Mouse (Mus musculus) heart, embryonic 16.5 days (tissue): ENCODE data around the gene Gde1. TPM values are rescaled to one million over a fixed set of nuclear protein-coding genes. Genes with fewer than 3 reads are reported as not detected.

Experiments
- ATAC-seq: fragments of 200-750 bp; cut with Nextera tagmentation; replicated peaks from 2 replicates; pipeline ENCODE4 v1.8.0; 2017; ENCODE audit warnings: moderate number of reproducible peaks; ENCODE audit not compliant: insufficient read depth, low FRiP score; ENCODE audit errors: extremely low read depth
- H3K27ac ChIP-seq: fragments of 300-500 bp; sonication (generic); 2 replicates; pipeline ENCODE4 v1.5.1; 2014; ENCODE audit warnings: mild to moderate bottlenecking, low read length, control low read depth, moderate library complexity
- H3K27me3 ChIP-seq: fragments of 300-500 bp; sonication (generic); 2 replicates; pipeline ENCODE4 v1.6.1; 2014; ENCODE audit warnings: low read length, mixed read lengths; ENCODE audit not compliant: control insufficient read depth, insufficient read depth
- H3K36me3 ChIP-seq: fragments of 300-500 bp; sonication (generic); 2 replicates; pipeline ENCODE4 v1.6.1; 2014; ENCODE audit not compliant: control insufficient read depth, insufficient read depth
- H3K4me1 ChIP-seq: fragments of 300-500 bp; sonication (generic); 2 replicates; pipeline ENCODE4 v1.6.1; 2014; ENCODE audit warnings: low read length, mixed read lengths; ENCODE audit not compliant: control insufficient read depth, insufficient read depth
- H3K4me2 ChIP-seq: fragments of 300-500 bp; sonication (generic); 2 replicates; pipeline ENCODE4 v1.6.1; 2014; ENCODE audit warnings: low read depth, mild to moderate bottlenecking, control low read depth, low read length
- H3K4me3 ChIP-seq: fragments of 300-500 bp; sonication (generic); 2 replicates; pipeline ENCODE4 v1.5.1; 2014; ENCODE audit warnings: mild to moderate bottlenecking, control low read depth, low read length
- H3K9ac ChIP-seq: fragments of 300-500 bp; sonication (generic); 2 replicates; pipeline ENCODE4 v1.6.1; 2014; ENCODE audit warnings: low read length, control low read depth
- H3K9me3 ChIP-seq: fragments of 300-500 bp; sonication (generic); replicated peaks from 2 replicates; pipeline ENCODE4 v1.6.1; 2016; ENCODE audit warnings: low read length; ENCODE audit not compliant: control insufficient read depth
- WGBS: fragments of 180-500 bp; shearing (Covaris S2); extraction: QIAGEN DNeasy Blood & Tissue Kit; methylation state at CpG from one replicate; pipeline ENCODE4 v1.1.7; 2014; 5-methylcytosine and 5-hydroxymethylcytosine counted together
- polyA plus RNA-seq: library from polyadenylated mRNA; unstranded; fragments of >200 nt; fragmentation: Nextera tagmentation; extraction: Ambion mirVana; gene quantifications from 2 replicates; pipeline ENCODE4 v1.2.1, GENCODE M21; 2015

Gde1 gene
- 86.3 and 86.5 TPM in 2 replicates for polyA plus RNA-seq

- Histone ChIP-seq H3K27me3 (no peaks in the 10 kb centered on the region), H3K4me2 (peak within 1 kb of the TSS; percentile 93), H3K4me1 (peaks cover 17% of the 10 kb centered on the region), H3K36me3 (no peaks in the 10 kb centered on the region), H3K9me3 (no peaks in the 10 kb centered on the region), H3K4me3 (peak within 1 kb of the TSS; percentile 84), H3K27ac (peak within 1 kb of the TSS; percentile 89), H3K9ac (peak within 1 kb of the TSS; percentile 90)
- ATAC-seq: peak; percentile 94
- under 1% methylated on average over 66 of the region's 66 CpGs for WGBS
Observed at GRCm38 (mm10) chr7:118705101-118705961, at the start of gene Gde1. Gene Gde1, minus strand, starts transcription at chr7:118705778.

- no peak overlapping the region for H3K4me2 ChIP-seq
- 81% methylated on average over 7 of the region's 7 CpGs for WGBS
- H3K9me3 ChIP-seq: no peaks in the 10 kb centered on the region
- peaks cover 53% of the 10 kb centered on the region for H3K36me3 ChIP-seq
- ATAC-seq: no peak
- H3K4me3 ChIP-seq: no peak overlapping the region
- no peak overlapping the region for H3K9ac ChIP-seq
- H3K27ac ChIP-seq: no peak overlapping the region
- no peaks in the 10 kb centered on the region for H3K4me1 ChIP-seq
- no peaks in the 10 kb centered on the region for H3K27me3 ChIP-seq
Observed at GRCm38 (mm10) chr7:118751625-118752024, 46.0 kb upstream of the Gde1 start.

GRCm38 (mm10) chr7:118749706-118750105, 44.1 kb upstream of the Gde1 start:
- Histone ChIP-seq H3K36me3 (peaks cover 52% of the 10 kb centered on the region), H3K4me3 (no peak overlapping the region), H3K4me2 (no peak overlapping the region), H3K9me3 (no peaks in the 10 kb centered on the region), H3K4me1 (no peaks in the 10 kb centered on the region), H3K27ac (no peak overlapping the region), H3K27me3 (no peaks in the 10 kb centered on the region), H3K9ac (no peak overlapping the region)
- no peak for ATAC-seq
- whole genome bisulfite sequencing: 74% methylated on average over 8 of the region's 8 CpGs

- Histone ChIP-seq H3K27ac (no peak overlapping the region), H3K4me1 (no peaks in the 10 kb centered on the region), H3K27me3 (no peaks in the 10 kb centered on the region), H3K9me3 (no peaks in the 10 kb centered on the region), H3K4me2 (no peak overlapping the region), H3K4me3 (no peak overlapping the region), H3K9ac (no peak overlapping the region), H3K36me3 (peaks cover 46% of the 10 kb centered on the region)
- no peak for ATAC-seq
- 88% methylated on average over 12 of the region's 12 CpGs for WGBS
Observed at GRCm38 (mm10) chr7:118747891-118748672, 42.5 kb upstream of the Gde1 start.

- H3K27ac ChIP-seq: no peak overlapping the region
- WGBS: 95% methylated on average over 5 of the region's 5 CpGs
- H3K9ac ChIP-seq: no peak overlapping the region
- no peak overlapping the region for H3K4me2 ChIP-seq
- H3K9me3 ChIP-seq: no peaks in the 10 kb centered on the region
- H3K36me3 ChIP-seq: peaks cover 30% of the 10 kb centered on the region
- no peaks in the 10 kb centered on the region for H3K27me3 ChIP-seq
- ATAC-seq: no peak
- peaks cover 7% of the 10 kb centered on the region for H3K4me1 ChIP-seq
- no peak overlapping the region for H3K4me3 ChIP-seq
Observed at GRCm38 (mm10) chr7:118744766-118745165, 39.2 kb upstream of the Gde1 start.

GRCm38 (mm10) chr7:118742278-118742677, 36.7 kb upstream of the Gde1 start:
- Histone ChIP-seq H3K4me2 (no peak overlapping the region), H3K27me3 (0 out of 2 replicates have a peak, but pooled peaks cover 2% of the 10 kb centered on the region), H3K36me3 (peaks cover 12% of the 10 kb centered on the region), H3K9ac (no peak overlapping the region), H3K9me3 (no peaks in the 10 kb centered on the region), H3K27ac (no peak overlapping the region), H3K4me1 (peaks cover 7% of the 10 kb centered on the region), H3K4me3 (no peak overlapping the region)
- 73% methylated on average over 6 of the region's 6 CpGs for WGBS
- ATAC-seq: no peak

GRCm38 (mm10) chr7:118740532-118741338, 35.2 kb upstream of the Gde1 start:
- H3K4me1 ChIP-seq: peaks cover 7% of the 10 kb centered on the region
- ATAC-seq: peak; percentile 96
- peak overlapping the region; percentile 70; the same call in 1 of the 2 replicates for H3K27ac ChIP-seq
- 0 out of 2 replicates have a peak, but pooled peaks cover 2% of the 10 kb centered on the region for H3K27me3 ChIP-seq
- H3K36me3 ChIP-seq: 0 out of 2 replicates have a peak, but pooled peaks cover 2% of the 10 kb centered on the region
- peak overlapping the region; percentile 82 for H3K4me3 ChIP-seq
- H3K4me2 ChIP-seq: peak overlapping the region; percentile 84
- H3K9me3 ChIP-seq: no peaks in the 10 kb centered on the region
- WGBS: 2% methylated on average over 41 of the region's 41 CpGs
- H3K9ac ChIP-seq: peak overlapping the region; percentile 77

- H3K36me3 ChIP-seq: no peaks in the 10 kb centered on the region; the same call in 1 of the 2 replicates
- WGBS: 3% methylated on average over 16 of the region's 16 CpGs
- H3K27me3 ChIP-seq: 0 out of 2 replicates have a peak, but pooled peaks cover 2% of the 10 kb centered on the region
- peak; percentile 88 for ATAC-seq
- no peaks in the 10 kb centered on the region for H3K9me3 ChIP-seq
- H3K9ac ChIP-seq: peak within 1 kb of the TSS; percentile 77
- H3K4me2 ChIP-seq: peak within 1 kb of the TSS; percentile 84
- H3K27ac ChIP-seq: peak within 1 kb of the TSS; percentile 70; the same call in 1 of the 2 replicates
- H3K4me1 ChIP-seq: peaks cover 7% of the 10 kb centered on the region
- peak within 1 kb of the TSS; percentile 82 for H3K4me3 ChIP-seq
Observed at GRCm38 (mm10) chr7:118739975-118740531, 34.5 kb upstream of the Gde1 start, which contains the start of gene Vps35l. Gene Vps35l, plus strand, starts transcription at chr7:118740226.
